Mouse (Mus musculus) limb, embryonic 14.5 days (tissue): ENCODE data around the gene Sord. TPM values are rescaled to one million over a fixed set of nuclear protein-coding genes. Genes with fewer than 3 reads are reported as not detected.

Source experiments
- ATAC-seq: fragments of 200-750 bp; cut with Nextera tagmentation; 2 replicates; pipeline ENCODE4 v1.8.0; 2017; ENCODE audit warnings: low read depth, moderate number of reproducible peaks, moderate TSS enrichment; ENCODE audit not compliant: low FRiP score
- DNase-seq: peaks from one replicate; pipeline ENCODE4 v3.0.0-alpha.2; 2015; ENCODE audit warnings: low spot score
- H3K27ac ChIP-seq: fragments of 300-500 bp; sonication (generic); replicated peaks from 2 replicates; pipeline ENCODE4 v1.5.1; 2014; ENCODE audit warnings: low read depth, mild to moderate bottlenecking, low read length, moderate library complexity, mixed read lengths
- H3K27me3 ChIP-seq: fragments of 300-500 bp; sonication (generic); 2 replicates; pipeline ENCODE4 v1.6.1; 2014; ENCODE audit warnings: low read length, mixed read lengths; ENCODE audit not compliant: control insufficient read depth, insufficient read depth
- H3K36me3 ChIP-seq: fragments of 300-500 bp; sonication (generic); 2 replicates; pipeline ENCODE4 v1.6.1; 2014; ENCODE audit warnings: mild to moderate bottlenecking, low read length, moderate library complexity, mixed read lengths; ENCODE audit not compliant: control insufficient read depth, insufficient read depth
- H3K4me1 ChIP-seq: fragments of 300-500 bp; sonication (generic); 2 replicates; pipeline ENCODE4 v1.6.1; 2014; ENCODE audit warnings: antibody characterized with exemption, low read length, mixed read lengths; ENCODE audit not compliant: control insufficient read depth, insufficient read depth
- H3K4me2 ChIP-seq: fragments of 300-500 bp; sonication (generic); replicated peaks from 2 replicates; pipeline ENCODE4 v1.6.1; 2014; ENCODE audit warnings: low read depth, mild to moderate bottlenecking, low read length, moderate library complexity; ENCODE audit not compliant: severe bottlenecking
- H3K4me3 ChIP-seq: fragments of 300-500 bp; sonication (generic); replicated peaks from 2 replicates; pipeline ENCODE4 v1.5.1; 2014; ENCODE audit warnings: low read length
- H3K9ac ChIP-seq: fragments of 300-500 bp; sonication (generic); 2 replicates; pipeline ENCODE4 v1.6.1; 2014; ENCODE audit warnings: mild to moderate bottlenecking, low read depth, low read length, moderate library complexity; ENCODE audit not compliant: severe bottlenecking
- H3K9me3 ChIP-seq: fragments of 300-500 bp; sonication (generic); 2 replicates; pipeline ENCODE4 v1.6.1; 2016; ENCODE audit warnings: low read length; ENCODE audit not compliant: control insufficient read depth
- POLR2A ChIP-seq: fragments of 200-500 bp; IDR thresholded peaks from 2 replicates; pipeline ENCODE4 v1.8.0; 2012; ENCODE audit warnings: inconsistent platforms, mild to moderate bottlenecking, moderate library complexity, borderline replicate concordance; ENCODE audit not compliant: insufficient read depth, insufficient read length; ENCODE audit errors: extremely low read depth
- WGBS: fragments of 180-500 bp; shearing (Covaris S2); extraction: QIAGEN DNeasy Blood & Tissue Kit; methylation state at CpG from one replicate; pipeline ENCODE4 v1.1.7; 2014; 5-methylcytosine and 5-hydroxymethylcytosine counted together
- polyA plus RNA-seq, 2 experiments: library from polyadenylated mRNA; depleted of rRNA in 1 of 2; stranded (reverse) in 1 of 2; unstranded in 1 of 2; fragments of >200 nt; fragmentation: Nextera tagmentation in 1 of 2; extraction: Ambion mirVana in 1 of 2; gene quantifications; 2 replicates each; pipeline versions ENCODE4 v1.2.1 to v1.2.3; 2012 to 2014

The Sord gene
- polyA plus RNA-seq, 2 experiments: 17.6 to 30.8 TPM

DNA sequence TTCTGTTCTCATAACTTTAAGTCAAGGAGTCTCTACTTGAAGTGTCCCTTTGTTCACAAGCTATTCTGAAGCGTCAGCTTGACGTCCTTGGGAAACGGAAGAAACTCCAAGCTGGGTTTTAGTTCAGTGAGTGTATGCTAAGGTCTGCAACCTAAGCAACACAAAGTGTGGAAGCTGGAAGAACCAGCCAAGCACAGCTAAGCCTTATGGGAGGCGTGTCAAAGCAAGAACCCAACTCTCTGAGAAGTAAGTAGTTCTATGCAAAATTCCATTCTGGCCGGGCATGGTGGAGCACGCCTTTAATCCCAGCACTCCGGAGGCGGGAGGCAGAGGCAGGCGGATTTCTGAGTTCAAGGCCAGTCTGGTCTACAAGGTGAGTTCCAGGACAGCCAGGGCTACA is 2.9 kb upstream of the Sord start:
- ATAC-seq: no peak
- TF ChIP-seq POLR2A: no peak

DNA sequence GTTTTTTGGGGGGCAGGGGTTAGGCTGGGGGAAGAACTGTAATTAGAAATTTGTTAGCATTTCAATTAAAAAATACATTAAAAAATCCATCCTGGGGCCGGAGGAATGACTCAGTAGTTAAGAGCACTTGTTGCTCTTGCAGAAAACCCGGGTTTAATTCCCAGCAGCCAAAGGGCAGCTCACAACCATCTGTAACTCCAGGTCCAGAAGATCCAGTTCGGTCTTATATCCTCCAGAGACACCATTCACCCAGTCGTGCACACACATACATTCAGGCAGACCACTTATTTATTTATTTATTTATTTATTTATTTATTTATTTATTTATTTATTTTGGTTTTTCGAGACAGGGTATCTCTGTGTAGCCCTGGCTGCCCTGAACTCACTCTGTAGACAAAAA is 1.2 kb upstream of the Sord start:
- Histone ChIP-seq H3K4me2 (no peak overlapping the region), H3K9ac (no peak overlapping the region), H3K4me3 (no peak overlapping the region), H3K27me3 (no peaks in the 10 kb centered on the region), H3K27ac (no peak overlapping the region), H3K4me1 (no peaks in the 10 kb centered on the region; the same call in 1 of the 2 replicates), H3K36me3 (no peaks in the 10 kb centered on the region), H3K9me3 (no peaks in the 10 kb centered on the region)
- DNase-seq (no peak), ATAC-seq (no peak)
- WGBS: 57% methylated on average over 5 of the region's 5 CpGs
- TF ChIP-seq POLR2A: no peak

More for the DNA sequence above, 2.9 kb upstream of the Sord start:
- Histone ChIP-seq H3K4me3 (no peak overlapping the region), H3K36me3 (no peaks in the 10 kb centered on the region), H3K27ac (no peak overlapping the region), H3K4me2 (no peak overlapping the region), H3K9me3 (no peaks in the 10 kb centered on the region), H3K27me3 (no peaks in the 10 kb centered on the region), H3K9ac (no peak overlapping the region), H3K4me1 (no peaks in the 10 kb centered on the region; the same call in 1 of the 2 replicates)
- 88% methylated on average over 9 of the region's 9 CpGs for WGBS
- DNase-seq: no peak

DNA sequence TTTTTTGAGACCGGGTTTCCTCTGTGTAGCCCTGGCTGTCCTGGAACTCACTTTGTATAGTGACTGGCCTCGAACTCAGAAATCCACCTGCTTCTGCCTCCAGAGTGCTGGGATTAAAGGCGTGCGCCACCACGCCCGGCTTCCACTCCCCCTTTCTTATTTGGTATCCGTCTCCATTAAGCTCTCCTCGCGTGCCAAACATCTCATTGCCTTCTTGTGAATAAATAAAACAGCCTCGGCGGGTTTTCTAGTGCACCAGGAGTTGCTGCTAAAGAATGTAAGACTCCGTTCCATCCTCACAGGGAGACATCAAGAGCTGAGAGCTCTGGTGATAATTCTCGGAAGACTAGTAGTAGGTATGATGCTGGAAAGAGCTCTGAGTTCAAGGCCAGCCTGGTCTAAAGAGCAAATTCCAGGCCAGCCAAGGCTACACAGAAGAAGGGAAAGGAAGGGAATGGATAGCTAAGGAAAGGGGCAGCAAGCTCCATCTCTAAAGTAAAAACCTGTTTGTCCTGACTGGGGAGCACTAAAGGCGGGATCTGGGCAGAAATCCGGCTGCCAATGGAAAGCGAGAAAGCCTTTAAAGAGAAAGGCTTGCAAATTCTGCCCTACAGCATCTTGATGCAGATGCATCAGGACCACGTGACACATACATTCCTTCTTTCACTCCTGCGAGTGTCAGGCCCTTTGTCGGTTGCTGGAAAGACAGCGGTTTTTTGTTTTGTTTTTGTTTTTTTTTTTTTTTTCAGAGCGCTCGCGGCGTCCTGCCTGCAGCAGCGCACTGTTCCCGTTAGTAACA is 591 bp upstream of the Sord start:
- H3K4me2 ChIP-seq: peak overlapping the region; percentile 88
- no peak for TF ChIP-seq POLR2A
- H3K36me3 ChIP-seq: no peaks in the 10 kb centered on the region
- DNase-seq (peak; percentile 63), ATAC-seq (peak; percentile 54)
- no peaks in the 10 kb centered on the region for H3K9me3 ChIP-seq
- peak overlapping the region; percentile 61 for H3K4me3 ChIP-seq
- H3K27me3 ChIP-seq: no peaks in the 10 kb centered on the region
- WGBS: 8% methylated on average over 26 of the region's 26 CpGs
- no peaks in the 10 kb centered on the region; the same call in 1 of the 2 replicates for H3K4me1 ChIP-seq
- peak overlapping the region; percentile 58 for H3K9ac ChIP-seq
- H3K27ac ChIP-seq: peak overlapping the region; percentile 55; the same call in 1 of the 2 replicates

DNA sequence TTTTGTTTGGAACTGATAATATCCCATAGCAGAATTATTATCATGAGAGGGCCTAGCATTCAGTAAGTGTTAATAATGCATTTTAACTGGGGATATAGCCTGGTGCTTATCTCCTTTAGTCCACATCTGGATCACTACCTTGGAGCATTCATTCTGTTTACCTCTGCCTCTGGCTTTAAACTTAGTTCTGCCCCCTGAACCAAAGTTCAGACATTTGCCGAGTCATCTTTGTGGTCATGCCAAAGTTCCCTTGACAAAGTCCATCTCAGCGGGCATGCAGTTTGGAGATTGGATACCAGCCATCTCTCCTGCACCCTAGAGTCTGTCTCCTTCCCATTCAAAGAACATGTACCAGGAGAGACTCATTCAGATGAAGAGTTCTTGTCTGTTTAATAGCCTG is 876 bp downstream of the Sord start:
- H3K36me3 ChIP-seq: no peaks in the 10 kb centered on the region
- ATAC-seq: no peak

DNA sequence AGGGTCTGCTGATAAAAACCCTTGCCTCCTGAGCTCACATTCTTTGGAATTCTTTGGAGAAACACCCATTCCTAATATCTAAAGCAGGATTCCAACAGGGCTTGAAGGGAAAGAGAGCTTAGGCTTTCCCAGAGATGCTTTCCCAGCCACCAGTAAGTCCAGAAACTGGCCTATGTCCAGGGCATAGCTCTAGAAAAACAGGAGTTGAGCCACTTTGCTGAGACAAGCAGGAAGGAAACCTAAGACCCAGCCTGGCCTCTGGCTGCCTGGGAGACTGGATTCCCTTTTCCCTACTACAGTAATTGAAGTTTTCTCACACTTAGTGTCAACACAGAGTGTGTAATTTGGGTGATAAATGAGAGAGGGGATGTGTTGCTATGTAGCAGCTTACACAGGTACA is 1.8 kb downstream of the Sord start:
- no peaks in the 10 kb centered on the region for H3K36me3 ChIP-seq
- no peak for TF ChIP-seq POLR2A
- H3K4me2 ChIP-seq: no peak overlapping the region
- H3K9ac ChIP-seq: no peak overlapping the region
- no peaks in the 10 kb centered on the region; the same call in 1 of the 2 replicates for H3K4me1 ChIP-seq
- DNase-seq: no peak
- no peak overlapping the region for H3K27ac ChIP-seq
- H3K27me3 ChIP-seq: no peaks in the 10 kb centered on the region
- no peak for ATAC-seq
- H3K9me3 ChIP-seq: no peaks in the 10 kb centered on the region
- no peak overlapping the region for H3K4me3 ChIP-seq

More for the DNA sequence above, 876 bp downstream of the Sord start:
- Histone ChIP-seq H3K9ac (no peak overlapping the region), H3K27ac (no peak overlapping the region), H3K27me3 (no peaks in the 10 kb centered on the region), H3K9me3 (no peaks in the 10 kb centered on the region), H3K4me2 (peak overlapping the region; percentile 88), H3K4me3 (peak overlapping the region; percentile 61), H3K4me1 (no peaks in the 10 kb centered on the region; the same call in 1 of the 2 replicates)
- WGBS: 94% methylated on average over 2 of the region's 2 CpGs
- TF ChIP-seq POLR2A: no peak
- no peak for DNase-seq
